Mouse (Mus musculus): ENCODE measurements at regions not wholly inside any gene's neighbourhood (a gene's known extent, or its start where the extent isn't known, plus 50 kb on each side); places are given as distances from the start of the nearest gene placed in this dataset.

DNA sequence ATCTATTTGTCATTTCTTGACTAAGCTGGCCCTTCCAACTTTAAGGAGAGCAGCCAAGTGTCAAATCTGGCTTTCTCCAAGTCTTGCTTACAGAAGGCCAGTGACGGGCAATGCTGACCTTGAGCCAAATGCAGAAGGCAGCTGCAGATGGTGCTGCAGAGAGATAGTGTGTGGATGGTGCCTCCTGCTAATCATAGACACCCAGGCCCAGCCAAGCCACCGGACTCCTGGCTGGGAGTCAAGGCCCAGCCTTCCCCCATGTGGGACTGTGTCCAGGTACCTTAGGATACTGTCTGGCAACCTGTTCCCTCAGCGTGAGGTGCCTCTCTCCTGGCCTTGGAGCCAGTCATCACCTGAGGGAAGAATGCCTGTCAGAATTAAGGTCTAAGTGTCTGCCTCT is 319.3 kb downstream of the En1 start:
- peak; percentile 63 for DNase-seq

DNA sequence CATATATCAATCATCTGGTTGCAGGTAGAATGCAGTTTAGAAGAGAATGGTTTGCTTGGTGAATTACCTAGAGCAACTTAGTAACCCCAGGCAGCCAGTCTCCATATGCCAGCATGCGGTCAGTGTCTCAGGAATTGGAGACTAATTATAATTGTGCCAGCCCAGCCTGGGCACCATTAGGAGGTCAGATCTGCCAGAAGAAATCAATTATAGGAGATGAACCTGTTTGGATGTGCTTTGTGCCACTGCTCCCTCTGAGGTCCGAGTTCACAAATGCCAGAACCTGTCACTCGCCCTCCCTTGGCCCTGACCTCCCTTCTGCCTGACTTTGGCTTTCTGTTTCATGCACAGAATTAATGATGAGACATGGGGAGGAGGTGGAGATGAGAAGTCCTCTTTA is 323.1 kb downstream of the En1 start:
- DNase-seq = no peak

DNA sequence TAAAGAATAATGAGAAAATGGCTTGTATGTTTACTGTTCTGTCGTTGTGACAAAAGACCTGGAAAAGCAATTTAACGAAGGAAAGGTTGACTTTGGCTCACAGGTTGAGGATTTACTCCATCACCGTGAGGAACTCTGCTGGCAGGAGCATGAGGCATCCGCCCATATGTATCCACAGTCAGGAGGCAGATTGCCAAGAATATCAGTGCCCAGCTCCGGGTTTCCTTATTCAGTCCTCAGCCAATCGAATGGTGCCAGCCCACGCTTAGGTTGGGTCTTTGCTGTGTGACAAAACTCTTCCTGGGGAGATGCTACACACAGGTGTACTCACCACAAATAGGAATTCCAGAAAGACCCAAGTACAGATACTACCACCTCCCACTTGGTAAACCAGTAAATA is 327.9 kb downstream of the En1 start:
- no peak for DNase-seq

DNA sequence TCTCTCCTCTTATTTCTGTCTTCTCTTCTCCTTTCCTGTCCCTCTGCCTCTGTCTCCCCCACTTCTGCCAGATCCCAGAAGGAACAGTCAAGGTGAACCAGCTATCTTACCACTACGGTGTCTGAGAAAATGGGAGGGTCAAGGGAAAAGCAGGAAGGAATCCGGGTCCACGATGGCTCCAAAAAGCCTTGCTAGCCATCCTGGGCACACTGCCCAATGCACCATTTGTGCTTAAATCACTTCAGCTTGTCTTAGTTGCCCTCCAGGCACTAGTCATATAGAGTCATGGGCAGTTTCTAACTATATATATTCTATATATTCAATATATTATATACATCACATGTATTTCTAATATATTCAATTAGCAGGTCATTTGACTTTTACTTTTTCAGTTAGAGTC is 333.1 kb downstream of the En1 start:
- DNase-seq = no peak

DNA sequence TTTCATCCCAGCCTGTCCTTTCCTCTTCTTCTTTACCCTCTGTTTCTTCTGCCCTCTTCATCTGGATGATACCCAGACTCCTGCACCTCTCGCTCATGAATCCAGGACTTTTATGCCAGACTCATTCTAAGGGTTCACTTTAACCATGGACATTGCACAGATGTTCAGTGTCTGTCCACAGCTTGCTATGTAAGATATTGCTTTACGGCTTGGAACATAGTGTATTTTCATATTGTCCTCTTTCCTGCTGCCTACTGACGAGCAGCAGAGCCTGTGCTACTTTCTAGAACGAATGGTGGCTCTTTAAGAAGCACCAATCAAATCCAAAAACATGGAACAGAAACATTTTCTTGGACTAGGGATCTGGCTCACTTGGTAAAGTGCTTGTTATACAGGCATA is 341.5 kb downstream of the En1 start:
- DNase-seq = no peak

DNA sequence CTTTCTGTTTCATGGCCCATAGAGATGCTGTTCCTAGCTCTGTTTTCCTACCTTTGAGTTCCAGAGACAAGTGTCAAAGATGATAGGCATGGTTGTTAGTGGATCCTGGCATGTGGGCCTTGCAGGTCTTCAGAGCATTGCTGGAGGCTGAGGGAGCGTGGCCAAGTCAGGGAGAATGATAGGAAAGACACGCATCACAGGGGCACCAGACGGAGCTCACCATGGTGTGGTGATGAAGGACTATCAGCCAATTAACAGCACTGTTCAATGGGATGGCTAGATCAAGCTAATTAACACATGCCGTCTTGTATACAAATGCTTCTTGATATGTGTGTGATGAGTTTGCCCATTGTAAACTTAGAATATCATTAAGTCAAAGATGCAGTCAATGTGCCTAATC is 344.1 kb downstream of the En1 start:
- DNase-seq = no peak

DNA sequence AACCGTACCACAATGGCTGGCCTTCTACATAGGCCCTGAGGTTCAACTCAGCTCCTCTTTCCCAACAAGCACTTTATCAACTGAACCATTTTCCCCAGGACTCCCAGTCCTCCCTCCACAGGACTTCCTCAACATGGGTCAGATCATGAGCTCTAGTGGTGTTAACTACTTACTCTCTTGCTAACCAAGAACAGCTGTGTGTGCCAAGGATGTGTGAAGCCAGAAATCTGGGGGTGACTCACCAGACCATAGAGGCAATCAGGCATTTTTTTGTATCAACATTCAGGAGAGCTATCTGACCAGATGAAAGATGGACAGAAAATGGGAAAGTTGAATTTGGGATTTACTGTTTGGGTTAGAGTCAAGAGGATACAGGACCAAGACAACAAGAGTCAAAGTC is 359.0 kb downstream of the En1 start:
- no peak for DNase-seq

DNA sequence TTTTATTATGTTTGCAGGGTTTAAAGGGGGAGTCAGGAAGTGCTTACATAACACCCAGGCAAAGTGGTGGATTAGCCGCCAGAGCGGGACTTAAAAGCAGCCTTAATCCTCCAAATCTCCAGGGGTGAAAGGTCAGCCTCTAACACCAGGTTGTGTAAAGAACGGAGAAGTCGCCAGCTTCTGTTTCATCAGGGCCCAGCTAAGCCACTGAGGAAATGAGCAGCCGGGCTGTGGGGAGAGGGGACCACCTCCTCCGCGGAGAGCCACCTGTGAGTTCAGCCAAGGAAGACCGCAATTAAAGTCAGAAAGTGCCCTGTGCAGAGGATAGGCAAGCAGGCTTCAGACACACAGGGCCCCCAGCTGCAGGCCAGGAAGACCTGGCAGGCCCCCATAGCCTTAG is 359.8 kb downstream of the En1 start:
- DNase-seq = no peak

DNA sequence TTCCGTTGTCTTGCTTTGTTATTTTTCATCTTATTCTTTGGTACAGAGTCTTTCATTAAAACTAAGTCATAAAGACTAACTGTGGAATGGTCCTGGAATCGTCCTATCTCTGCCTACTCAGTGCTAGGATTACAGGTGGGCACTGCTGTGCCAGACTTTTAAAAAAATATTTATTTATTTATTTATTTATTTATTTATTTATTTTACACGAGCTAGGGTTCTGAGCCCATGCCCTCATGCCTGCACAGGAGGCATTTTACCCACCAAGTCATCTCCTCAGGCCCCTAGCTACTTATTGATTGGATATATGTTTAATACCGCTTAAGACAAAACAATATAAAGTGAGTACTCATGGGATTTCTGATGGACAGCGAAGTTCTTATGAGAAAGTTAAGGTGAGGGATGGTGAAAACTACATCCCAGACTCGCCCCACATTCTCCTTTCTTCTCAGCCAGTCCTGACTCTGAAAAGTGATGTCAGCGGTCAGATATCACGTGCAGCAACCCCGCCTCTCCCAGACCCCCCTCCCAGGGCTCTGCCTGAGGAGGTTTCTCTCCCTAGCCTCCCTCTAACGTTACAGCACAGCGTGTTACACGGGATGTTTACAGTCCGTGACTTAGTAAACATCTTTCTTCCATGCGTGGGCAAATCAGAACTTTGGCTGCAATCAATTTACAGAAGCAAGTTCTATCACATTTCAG is 361.4 kb downstream of the En1 start:
- no peak for DNase-seq

DNA sequence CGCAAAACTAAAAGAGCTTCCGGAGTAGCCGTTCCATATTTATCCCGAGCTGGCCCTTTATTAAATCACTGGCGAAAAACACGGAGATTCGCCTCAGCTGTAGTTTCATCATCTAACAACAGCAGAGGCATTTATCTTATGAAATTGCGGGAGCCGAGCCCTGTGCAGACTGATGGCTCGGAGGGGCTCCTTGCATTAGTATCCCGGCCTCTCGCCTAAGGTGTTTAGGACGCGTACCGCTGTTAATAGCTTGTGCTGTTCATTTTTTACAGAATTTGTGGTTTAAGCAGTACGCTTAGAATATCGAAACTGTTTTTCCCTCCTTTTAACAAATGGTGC is 361.9 kb downstream of the En1 start:
- DNase-seq = no peak

DNA sequence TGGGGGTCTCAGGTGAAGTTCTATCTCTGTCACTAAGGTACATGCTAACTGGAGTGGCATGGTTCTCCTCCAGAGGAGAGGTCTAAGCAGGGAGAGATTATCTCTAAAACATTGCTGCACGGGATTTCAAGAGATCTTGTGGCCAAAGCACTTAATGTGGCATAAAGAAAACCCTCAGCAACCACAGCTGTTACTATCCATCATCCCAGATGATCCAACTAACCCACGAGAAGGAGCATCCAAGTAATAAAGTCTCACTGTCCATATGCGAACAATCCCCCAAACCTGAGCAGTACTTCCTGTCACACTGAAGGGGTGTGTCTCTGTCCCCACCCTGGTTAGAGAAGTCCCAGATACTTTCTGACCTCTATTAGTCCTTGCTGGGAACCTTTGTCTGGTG is 363.9 kb downstream of the En1 start:
- no peak for DNase-seq

DNA sequence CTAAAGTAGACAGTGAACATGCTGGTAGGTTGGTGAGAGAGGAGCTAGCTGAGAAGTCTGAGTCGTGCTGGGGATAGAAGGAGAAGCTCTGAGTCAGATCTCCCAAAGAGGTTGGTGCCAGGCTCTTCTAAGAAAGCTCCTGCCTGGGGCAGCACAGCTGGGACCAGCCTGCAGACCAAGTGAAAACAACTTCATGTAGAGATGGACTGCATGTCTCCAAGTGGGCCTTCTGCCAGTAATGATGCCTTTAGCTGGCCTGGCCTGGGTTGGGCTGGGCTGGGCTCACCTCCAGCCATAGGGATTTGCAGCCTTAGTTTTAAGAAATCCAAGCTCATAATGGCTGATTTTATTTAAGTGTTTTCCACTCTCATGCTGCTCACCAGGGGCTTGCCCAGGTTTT is 357.7 kb downstream of the Insig2 start:
- no peak for DNase-seq

DNA sequence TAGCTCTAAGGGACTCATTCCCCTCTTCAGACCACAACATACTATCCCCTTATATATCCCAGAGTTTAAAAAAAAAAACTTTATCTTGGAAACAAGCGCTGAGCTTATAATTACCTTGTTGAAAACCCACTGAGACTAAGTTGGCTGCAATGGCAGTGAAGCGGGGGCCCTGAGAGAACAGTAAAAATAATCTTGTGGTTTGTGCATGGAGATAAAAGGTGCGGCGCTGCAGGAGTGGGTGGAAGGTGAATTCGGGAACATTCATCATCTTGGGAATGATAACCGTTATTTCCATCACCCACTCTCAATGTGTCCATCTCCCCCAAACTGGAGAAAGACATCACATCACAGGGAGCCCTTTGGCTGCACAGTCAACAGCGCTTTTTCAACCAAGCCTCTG is 327.9 kb downstream of the Insig2 start:
- no peak for DNase-seq

DNA sequence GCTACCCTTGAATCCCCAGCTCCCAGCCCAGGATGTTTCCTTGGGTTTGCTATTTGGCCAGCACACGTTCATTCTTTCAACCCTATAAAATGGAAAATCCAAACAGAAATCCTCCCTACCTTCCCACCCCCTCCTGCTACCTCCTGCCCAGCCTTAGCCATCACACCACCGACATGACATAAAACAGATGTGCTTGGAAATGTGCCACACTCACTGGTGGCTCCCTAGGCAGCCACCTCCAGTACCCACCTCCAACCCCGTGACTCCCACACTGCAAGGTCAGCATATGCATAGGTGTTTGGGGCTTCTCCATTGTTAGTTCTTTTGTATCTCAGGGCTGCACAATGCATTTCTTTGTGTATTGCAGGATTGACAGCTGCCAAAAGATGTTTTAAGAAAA is 327.2 kb downstream of the Insig2 start:
- DNase-seq = no peak

DNA sequence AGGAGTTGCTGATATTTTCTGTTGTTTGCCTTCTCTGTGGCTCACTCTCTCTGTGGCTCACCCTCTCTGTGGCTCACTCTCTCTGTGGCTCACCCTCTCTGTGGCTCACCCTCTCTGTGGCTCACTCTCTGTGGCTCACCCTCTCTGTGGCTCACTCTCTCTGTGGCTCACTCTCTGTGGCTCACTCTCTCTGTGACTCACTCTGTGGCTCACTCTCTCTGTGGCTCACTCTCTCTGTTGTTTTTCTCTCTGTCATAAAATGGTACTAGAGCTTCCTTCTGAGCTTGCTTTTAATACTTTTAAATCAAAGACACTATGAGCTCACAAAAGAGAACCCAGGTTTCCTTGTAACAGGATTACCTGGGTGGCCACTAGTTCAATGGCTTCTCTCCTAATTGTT is 320.3 kb downstream of the Insig2 start:
- DNase-seq = no peak

DNA sequence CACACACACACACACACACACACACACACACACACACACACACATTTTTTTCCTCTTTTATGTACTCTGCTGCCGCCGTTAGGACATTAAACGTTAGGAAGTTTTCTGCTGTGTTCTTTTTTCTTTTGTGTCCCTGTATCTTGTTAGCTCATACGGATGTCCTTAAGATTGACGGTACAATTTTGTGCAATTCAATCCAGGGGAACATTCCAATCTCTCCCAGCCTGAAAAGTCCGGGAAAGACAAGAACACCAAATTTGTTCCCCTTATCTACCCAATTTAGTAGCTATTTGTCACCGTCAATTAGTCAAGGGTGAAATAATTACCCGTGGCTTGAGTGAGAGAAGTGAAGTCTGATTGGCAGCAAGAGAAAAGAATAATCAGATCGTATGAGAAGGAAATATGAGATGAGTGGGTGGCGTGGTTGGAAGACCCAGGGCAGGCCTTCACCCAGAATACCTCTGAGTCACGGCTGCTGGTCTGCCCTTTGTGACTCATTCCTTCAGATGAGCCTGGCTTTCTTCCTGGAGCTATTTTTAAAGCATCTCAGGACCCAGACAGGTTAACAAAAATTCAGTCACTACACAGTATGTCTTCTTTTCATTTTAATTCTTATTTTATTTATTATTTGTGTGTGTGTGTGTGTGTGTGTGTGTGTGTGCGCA is 318.4 kb downstream of the Insig2 start:
- no peak for DNase-seq

DNA sequence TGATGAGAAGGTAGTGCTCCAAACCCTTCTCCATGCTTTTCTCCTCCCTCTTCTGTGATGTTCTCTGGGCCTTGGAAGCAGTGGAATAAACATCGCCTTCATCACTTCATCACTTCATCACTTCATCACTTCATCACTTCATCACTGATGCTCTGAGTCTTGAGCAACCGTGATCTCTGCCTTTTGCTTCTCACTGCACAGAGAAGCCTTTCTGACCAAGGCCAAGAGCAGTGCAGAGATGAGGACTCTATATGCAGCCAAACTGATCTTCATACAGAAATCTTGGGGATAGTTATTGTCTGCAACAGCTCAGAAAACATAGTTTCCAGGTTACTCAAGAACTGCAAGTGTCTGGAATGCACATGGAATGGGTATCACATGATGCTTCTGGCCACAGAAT is 303.0 kb downstream of the Insig2 start:
- no peak for DNase-seq

DNA sequence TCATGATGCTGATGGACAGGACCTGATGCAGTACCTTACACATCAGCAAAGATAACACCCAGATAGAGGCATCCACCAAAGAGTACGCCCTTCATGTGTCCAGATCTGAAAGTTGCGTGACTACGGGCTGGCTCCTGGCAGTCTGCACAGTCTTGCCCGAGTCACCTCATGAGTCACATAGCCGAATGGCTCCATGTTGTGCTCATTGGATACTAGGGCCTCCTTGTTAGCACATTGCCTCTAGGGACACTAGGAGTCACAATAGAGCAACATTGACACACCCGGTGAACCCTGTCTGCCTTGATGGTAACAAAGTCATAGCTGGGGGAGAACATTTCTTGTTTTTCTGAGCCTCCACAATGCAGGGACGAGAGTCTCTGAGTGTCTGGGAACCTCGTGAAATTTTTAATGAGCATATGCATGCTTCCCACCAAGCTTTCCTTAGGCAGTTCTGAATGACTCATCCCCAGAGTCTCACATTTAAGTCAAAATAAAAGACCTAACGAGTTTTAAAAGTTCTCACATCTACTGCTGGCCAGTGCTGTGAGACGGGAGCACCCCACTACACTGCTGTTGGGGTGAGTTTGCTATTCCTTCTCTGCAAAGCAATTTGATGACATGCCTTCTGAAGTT is 297.5 kb downstream of the Insig2 start:
- no peak for DNase-seq

DNA sequence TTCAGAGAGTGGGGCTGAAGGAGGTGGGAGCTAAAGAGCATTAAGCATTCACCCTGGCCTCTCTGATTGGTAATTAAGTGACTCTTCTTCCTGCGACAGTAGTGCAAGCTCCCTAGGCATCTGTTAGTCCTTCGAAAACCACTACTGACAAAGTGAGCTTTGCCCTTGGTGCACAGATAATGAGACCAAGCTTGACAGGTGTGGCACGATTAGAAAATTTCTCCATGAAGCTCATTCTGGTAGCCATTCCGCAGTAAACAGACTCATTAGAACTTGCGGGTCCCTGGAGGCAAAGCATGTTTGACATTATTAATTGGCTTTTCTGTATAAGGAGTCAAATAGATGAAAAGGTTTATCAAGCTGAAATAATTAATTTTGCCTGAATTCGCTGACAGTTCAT is 285.8 kb downstream of the Insig2 start:
- DNase-seq = no peak

DNA sequence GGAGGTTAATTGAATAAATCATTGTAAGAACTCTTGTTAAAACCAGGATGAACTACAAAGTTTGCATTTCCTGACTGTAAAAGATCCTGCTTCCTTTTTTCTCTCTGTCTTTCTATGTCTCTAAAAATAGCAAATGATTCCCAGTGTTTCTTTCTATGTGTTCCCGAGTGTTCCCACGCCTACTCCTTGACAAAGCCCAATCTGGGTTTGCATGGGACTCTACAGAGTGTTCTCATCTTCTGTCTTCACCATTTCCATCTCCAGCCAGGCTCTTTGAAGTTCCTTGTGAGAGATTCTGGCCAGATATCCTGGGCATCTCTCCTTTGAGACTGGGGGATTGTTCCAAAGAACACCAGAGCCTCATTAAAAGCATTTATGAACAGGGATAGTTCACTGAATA is 285.0 kb downstream of the Insig2 start:
- no peak for DNase-seq

DNA sequence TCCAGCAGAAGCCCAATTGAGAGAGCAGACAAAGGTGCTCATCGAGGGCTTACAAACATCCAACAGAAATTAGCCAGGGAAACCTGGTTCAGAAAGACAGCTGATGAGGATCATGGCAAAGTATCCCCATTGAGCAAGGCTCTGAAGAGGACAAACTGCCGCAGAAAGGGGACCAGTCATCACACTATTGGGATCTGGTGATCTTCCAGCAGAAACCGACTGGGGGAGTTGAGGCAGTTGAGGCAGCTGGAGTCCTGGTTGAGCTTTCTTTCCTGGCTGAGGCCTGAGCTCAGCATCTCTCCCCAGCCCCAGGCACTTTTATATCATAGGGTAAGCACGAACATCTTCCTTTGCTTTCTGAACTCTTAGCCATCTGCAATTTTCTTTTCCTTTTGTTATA is 282.7 kb downstream of the Insig2 start:
- no peak for DNase-seq

DNA sequence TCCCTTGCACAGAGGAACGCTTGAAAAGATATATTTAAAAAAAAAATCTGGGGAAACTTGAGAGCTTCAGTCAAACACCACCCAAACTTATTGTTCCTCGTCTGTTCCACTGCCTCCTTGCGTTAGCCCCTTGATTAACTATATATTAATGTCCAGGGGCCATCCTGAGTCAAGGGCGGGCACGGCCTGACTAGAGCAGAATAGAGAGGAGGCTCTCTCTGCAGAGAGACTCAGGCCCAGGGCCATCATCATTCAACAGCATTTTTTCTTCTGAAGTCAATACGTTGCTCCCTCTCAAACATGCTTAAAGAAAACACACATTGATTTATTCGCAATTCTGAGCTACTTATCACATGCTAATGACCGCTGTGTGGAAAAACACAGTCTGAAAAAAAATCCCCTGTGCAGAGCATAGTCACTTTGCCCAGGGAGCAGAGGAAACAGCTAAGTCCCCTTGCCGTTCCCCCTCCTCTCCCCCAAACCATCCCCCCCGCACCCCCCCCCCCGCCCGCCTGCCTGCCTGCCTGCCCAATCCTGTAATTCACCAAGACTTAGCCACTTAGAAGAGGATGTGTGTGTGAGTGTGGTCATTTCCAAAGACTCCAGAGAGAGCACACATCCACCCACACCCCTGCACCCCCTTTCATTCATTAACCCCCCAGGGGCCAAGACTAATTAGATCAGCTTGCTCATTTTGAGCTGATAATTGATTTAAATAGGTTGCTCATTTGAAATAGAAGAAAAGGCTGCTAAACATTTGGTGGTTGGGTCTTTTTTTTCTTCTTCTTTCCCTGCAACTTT is 281.5 kb downstream of the Insig2 start:
- no peak for DNase-seq

DNA sequence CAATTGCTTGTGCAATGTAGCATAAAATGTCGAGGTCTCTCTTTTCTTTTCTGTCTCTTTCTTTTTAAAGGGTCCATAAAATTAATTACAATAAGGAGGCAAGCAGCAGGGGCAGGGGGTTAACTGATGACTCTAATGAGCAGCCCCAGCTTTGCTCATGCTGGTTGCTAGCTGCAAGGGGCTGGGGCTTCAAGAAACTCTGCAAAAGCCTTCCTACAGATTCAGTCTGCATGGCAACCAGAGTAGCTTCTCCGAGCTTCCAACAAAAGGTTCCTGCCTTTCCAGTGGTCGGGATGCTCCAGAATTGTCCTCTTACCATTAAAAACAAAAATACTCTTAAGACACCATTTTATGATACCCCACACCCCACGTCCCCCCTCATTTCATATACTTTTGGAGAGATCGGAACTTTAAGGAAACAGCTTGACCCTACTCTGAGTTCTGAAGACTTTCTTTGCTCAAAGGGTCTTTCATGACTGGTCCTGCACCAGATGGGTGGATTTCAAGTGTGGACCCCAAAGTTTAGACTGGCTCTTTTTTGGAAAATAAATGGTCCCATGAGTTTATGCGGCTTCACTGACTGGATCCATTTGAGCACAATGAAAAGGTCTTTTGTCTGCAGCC is 280.8 kb downstream of the Insig2 start:
- no peak for DNase-seq

DNA sequence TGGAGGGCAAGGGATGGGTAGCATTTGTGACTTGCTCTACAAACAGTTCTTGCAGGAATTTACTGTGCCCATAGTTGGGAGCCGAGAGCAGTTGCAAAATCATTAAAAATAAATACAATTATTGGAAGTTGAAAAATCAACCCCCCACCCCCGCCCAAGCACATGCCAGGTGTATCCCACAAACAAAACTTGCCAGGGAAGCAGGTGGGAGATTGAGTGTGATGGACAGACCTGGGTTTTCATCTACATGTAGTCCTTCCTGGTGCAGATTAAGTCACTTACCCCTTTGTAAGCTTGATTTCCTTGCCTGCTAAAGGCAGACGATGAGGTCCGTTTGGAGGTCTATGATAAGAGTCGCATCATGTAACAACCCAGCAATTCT is 280.3 kb downstream of the Insig2 start:
- DNase-seq = no peak
